ENCODE assay signal across 8 mouse cellular contexts in the genomic region with DNA sequence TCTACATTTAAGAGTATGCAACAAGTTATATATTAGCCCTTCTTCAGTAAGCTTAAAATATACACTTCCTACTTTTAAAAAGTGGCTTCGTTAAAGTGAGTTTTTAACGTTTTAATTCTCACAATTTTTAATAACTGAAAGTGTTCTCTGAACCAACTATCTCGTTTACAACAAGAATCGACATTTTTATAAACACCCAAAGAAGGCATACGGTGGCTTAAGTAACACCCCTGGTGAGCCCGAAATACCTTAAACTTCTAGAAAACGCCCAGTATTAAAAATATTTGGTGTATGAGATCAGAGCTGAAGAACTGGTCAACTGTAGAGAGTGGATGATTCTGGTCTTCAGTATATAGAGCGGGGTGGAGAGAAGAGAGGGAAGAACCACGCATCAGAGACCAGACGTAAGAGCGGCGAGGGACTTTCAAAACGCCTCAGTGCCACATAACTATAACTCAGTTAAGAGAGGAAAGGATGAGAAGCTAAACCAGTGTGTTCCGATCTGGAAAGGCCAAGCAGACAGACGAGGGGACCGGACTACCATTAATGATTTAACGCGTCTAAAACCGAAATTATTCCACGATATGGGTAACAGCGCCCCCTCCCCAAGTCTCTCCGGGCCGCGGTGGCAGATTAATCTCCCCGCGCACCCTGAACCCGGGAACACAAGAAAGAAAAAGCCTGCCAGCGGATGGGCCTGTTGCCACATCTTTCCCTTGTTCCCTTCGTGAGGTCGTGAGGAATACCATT. TPM values are rescaled to one million over a fixed set of nuclear protein-coding genes. Genes with fewer than 3 reads are reported as not detected.
A peak's percentile ranks its signal among the peaks of the same experiment; 100 is the strongest.
DNase-seq lines count a peak whose midpoint lies in the region; ATAC-seq lines count a peak whose summit lies in the region.

No protein-coding gene starts in this region.

- peaks cover 26% of the 10 kb centered on the region for H3K4me1 ChIP-seq in forebrain, embryonic 10.5 days
- H3K4me1 ChIP-seq in limb, embryonic 12.5 days (replicated peaks) = peaks cover 12% of the 10 kb centered on the region

- no peaks in the 10 kb centered on the region for H3K36me3 ChIP-seq in forebrain, embryonic 10.5 days (replicated peaks)
- no peaks in the 10 kb centered on the region for H3K36me3 ChIP-seq in limb, embryonic 12.5 days

- H3K27me3 ChIP-seq in forebrain, embryonic 10.5 days (ENCODE audit: poor library complexity, severe bottlenecking) = no peaks in the 10 kb centered on the region
- no peaks in the 10 kb centered on the region for H3K27me3 ChIP-seq in limb, embryonic 12.5 days

- H3K4me2 ChIP-seq in limb, embryonic 12.5 days = peak overlapping the region; percentile 73

- peak; percentile 17; the same call in 1 of the 2 replicates for ATAC-seq in frontal cortex, adult (ENCODE audit: low TSS enrichment)
- no peak for ATAC-seq in limb, embryonic 12.5 days (ENCODE audit: insufficient number of reproducible peaks, insufficient read depth, low FRiP score, low TSS enrichment, low read depth)
- no peak for ATAC-seq in megakaryocyte-erythroid progenitor cell, adult 5-6 weeks (replicated peaks; ENCODE audit: low FRiP score, low TSS enrichment, poor library complexity, severe bottlenecking)

- no peaks in the 10 kb centered on the region for H3K9me3 ChIP-seq in forebrain, embryonic 10.5 days
- H3K9me3 ChIP-seq in limb, embryonic 12.5 days = no peaks in the 10 kb centered on the region

- peak overlapping the region; percentile 99 for H3K4me3 ChIP-seq in forebrain, embryonic 10.5 days
- H3K4me3 ChIP-seq in limb, embryonic 12.5 days (replicated peaks) = peak overlapping the region; percentile 99

- WGBS in forebrain, embryonic 10.5 days = 1% methylated on average over 30 of the region's 30 CpGs
- WGBS in limb, embryonic 12.5 days = under 1% methylated on average over 30 of the region's 30 CpGs

- DNase-seq in frontal cortex, postnatal 25 days (ENCODE audit: low spot score in 2 of 2) = no peak
- DNase-seq in spleen, adult 18-20 months = peak; percentile 20 to 43
- no peak for DNase-seq in spleen, adult 12 weeks (ENCODE audit: low spot score)
- peak; percentile 33 for DNase-seq in forebrain, embryonic 10.5 days (ENCODE audit: extremely low spot score, low spot score)
- DNase-seq in natural killer cell, adult 2 months (ENCODE audit: low spot score in 2 of 2) = peak; percentile 28 to 29

- H3K9ac ChIP-seq in limb, embryonic 12.5 days (replicated peaks) = peak overlapping the region; percentile 96

- H3K27ac ChIP-seq in forebrain, embryonic 10.5 days = peak overlapping the region; percentile 97
- H3K27ac ChIP-seq in limb, embryonic 12.5 days = peak overlapping the region; percentile 97

RNA-seq across cellular contexts. Expression of a gene that starts 1.3 kb away (rescaled TPM):
- polyA plus RNA-seq in forebrain, embryonic 10.5 days (2016; fragmentation: Nextera tagmentation; extraction: Ambion mirVana) = 35.7 and 37.5 TPM in 2 replicates
- polyA plus RNA-seq in limb, embryonic 12.5 days (2016; fragmentation: Nextera tagmentation; extraction: Ambion mirVana) = 40.6 and 41.0 TPM in 2 replicates
- total RNA-seq in megakaryocyte-erythroid progenitor cell, adult 5-6 weeks (2014; fragmentation: Nextera tagmentation) = 104 and 186 TPM in 2 replicates
- total RNA-seq in megakaryocyte-erythroid progenitor cell, adult 5-6 weeks (2017) = 124 and 130 TPM in 2 replicates

RNA-seq across cellular contexts. Expression of a gene that starts 57.1 kb away (rescaled TPM):
- polyA plus RNA-seq in forebrain, embryonic 10.5 days (2016; fragmentation: Nextera tagmentation; extraction: Ambion mirVana) = 6.7 and 7.4 TPM in 2 replicates
- polyA plus RNA-seq in limb, embryonic 12.5 days (2016; fragmentation: Nextera tagmentation; extraction: Ambion mirVana) = 15.4 and 16.5 TPM in 2 replicates
- total RNA-seq in megakaryocyte-erythroid progenitor cell, adult 5-6 weeks (2014; fragmentation: Nextera tagmentation) = 12.1 and 14.3 TPM in 2 replicates
- 9.4 and 11.6 TPM in 2 replicates for total RNA-seq in megakaryocyte-erythroid progenitor cell, adult 5-6 weeks (2017)

Comparison
In these comparisons a context has a peak if more than half of its experiments do, and no peak if none do; other contexts are left out.
1. DNase-seq: peak in spleen, adult 18-20 months (2 of 2), forebrain, embryonic 10.5 days (single experiment) and natural killer cell, adult 2 months (2 of 2); none in frontal cortex, postnatal 25 days (0 of 2) and spleen, adult 12 weeks (single experiment).